Mouse (Mus musculus): Measurements from ENCODE around the gene Pde4d. TPM values are rescaled to one million over a fixed set of nuclear protein-coding genes. Genes with fewer than 3 reads are reported as not detected.

The Pde4d gene
- polyA plus RNA-seq, 1 experiment = 56.2 TPM

DNA sequence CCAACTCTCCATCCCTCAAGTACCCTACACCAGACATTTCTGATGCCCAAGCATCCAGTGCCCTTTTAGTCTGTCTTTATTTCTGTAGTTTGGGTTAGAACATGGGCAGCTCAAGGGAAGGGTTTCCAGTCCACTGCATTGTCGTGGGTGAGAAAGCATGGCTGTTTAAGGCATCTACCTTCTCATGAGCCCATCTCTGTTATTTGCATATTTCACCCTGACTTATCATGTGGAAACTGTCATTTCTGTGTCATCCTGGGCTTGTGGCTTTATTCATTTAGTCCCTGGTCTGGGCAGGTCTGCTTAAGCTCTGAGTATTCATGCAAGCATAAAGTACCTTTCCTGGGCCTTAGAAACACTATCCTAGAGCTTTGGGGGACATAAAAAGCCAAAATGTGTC, 1331.7 kb downstream of the Pde4d start:
- Histone ChIP-seq H3K4me3 (ENCODE audit: insufficient read depth, low read depth, low read length) (no peak overlapping the region), H3K27ac (replicated peaks; ENCODE audit: low read depth, low read length) (no peak overlapping the region), H3K4me1 (ENCODE audit: control insufficient read depth, insufficient read depth, insufficient read length, low read length) (no peaks in the 10 kb centered on the region; the same call in 1 of the 2 replicates)

DNA sequence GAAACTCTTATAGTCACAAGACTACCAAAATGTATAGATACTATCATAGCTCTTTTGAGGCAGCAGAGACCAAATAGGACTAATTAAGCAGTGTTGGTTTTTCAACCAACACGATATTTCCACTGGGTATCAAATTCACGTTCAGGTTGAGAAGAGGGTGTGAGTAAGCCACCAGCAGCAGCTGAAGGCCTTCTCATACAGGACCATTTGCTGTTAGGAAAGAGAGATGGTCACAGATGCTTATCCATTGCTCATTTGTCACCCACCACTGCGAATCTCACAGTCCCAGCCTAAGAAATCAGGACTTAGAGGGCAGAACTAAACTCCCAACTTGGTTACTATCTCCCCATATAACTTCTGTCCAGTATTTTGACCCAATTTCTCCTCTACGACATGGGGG, 1338.9 kb downstream of the Pde4d start:
- Histone ChIP-seq H3K4me1 (ENCODE audit: control insufficient read depth, insufficient read depth, insufficient read length, low read length) (peaks cover 2% of the 10 kb centered on the region; the same call in 1 of the 2 replicates), H3K4me3 (ENCODE audit: insufficient read depth, low read depth, low read length) (no peak overlapping the region), H3K27ac (replicated peaks; ENCODE audit: low read depth, low read length) (no peak overlapping the region)

DNA sequence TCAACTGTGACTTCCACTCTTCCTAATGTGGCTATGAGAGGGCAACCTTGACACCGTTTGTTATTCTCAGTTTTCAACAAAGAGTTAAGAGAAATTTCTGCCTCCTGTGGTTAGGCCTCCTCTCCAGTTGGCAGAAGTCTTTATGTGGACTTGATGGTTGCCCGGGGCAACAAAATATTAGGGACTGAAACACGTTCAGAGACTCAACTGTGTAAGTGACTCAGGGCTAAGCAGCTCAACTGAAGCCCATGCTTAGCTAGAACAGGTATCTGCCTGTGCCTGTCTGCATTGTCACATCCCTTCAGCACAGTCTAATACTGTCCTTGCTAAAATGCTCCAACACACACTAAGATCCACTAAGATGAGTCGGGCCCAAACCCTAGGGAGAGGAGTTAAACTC, 1339.4 kb downstream of the Pde4d start:
- Histone ChIP-seq H3K27ac (replicated peaks; ENCODE audit: low read depth, low read length) (no peak overlapping the region), H3K4me1 (ENCODE audit: control insufficient read depth, insufficient read depth, insufficient read length, low read length) (peaks cover 2% of the 10 kb centered on the region; the same call in 1 of the 2 replicates), H3K4me3 (ENCODE audit: insufficient read depth, low read depth, low read length) (no peak overlapping the region)

DNA sequence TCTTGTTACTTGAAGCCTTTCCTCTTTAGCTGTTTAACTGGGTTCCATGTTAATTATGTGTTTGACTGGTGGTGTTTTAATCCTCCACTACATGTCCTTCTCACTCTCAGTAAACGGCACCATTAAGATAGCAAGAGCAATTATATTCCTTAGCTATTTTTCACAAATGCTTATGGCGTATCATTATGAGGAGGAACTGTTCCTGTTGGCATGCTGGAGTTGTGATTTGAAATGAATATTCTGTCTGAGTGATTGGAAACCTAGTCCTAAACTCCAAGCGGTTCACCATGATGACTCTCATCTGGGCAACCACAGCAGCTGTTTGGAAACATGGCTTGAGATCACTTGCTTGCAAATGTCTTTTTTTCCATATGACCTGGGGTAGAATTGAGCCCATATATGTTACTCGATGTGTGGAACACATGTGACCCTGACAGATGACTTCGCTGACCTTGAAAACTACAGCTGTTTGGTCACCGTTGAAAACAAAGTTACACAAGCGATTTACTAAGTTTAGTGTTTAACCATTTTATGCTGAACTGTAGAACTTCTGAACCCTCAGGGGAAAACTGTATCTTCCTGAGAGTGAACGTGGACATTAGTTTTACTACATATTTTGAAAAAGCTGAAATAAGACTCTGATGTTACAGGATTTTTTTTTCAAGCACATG, 1340.4 kb downstream of the Pde4d start:
- peaks cover 2% of the 10 kb centered on the region; the same call in 1 of the 2 replicates for H3K4me1 ChIP-seq (ENCODE audit: control insufficient read depth, insufficient read depth, insufficient read length, low read length)
- no peak overlapping the region for H3K4me3 ChIP-seq (ENCODE audit: insufficient read depth, low read depth, low read length)
- H3K27ac ChIP-seq (replicated peaks; ENCODE audit: low read depth, low read length) = peak overlapping the region; percentile 35

DNA sequence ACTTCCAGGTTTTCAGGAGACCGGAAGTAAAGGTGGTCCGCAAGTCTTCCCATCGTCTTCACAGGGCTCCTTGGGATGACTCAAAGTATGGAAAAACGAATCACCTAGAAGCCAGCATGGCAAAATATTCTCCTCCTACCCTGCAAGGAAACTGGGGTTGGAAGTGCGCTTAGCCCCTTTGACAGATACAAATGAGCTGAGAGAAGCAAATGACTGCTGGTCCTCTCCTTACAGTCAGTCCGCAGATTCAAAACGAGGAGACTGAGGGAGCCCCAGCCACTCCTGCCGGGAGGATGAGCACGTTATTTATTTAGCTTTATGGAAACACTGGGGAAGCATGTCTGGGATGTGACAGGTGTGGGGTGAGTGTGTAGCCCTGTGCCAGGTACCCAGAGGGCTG, 1344.2 kb downstream of the Pde4d start:
- Histone ChIP-seq H3K4me1 (ENCODE audit: control insufficient read depth, insufficient read depth, insufficient read length, low read length) (no peaks in the 10 kb centered on the region), H3K4me3 (ENCODE audit: insufficient read depth, low read depth, low read length) (no peak overlapping the region), H3K27ac (replicated peaks; ENCODE audit: low read depth, low read length) (no peak overlapping the region)

DNA sequence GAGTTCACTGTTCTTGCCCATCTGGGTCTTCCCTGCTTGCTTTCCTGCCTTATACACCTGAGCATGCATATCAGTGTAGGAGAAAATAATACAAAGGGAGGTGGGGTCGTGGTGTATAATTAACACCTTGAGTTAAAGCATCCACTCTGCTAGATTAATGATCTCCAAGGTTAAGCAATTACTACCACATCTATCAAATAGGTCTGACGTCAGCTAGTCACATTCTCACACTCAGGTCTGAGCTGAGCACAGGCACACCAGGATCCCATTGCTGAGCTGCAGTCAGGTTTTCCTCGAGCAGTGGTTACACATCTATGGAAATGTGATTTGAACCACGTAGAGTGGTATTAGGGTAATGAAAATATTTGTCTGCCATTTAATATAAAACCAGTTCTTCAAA, 1348.9 kb downstream of the Pde4d start:
- no peak overlapping the region for H3K4me3 ChIP-seq (ENCODE audit: insufficient read depth, low read depth, low read length)
- H3K4me1 ChIP-seq (ENCODE audit: control insufficient read depth, insufficient read depth, insufficient read length, low read length) = no peaks in the 10 kb centered on the region
- H3K27ac ChIP-seq (replicated peaks; ENCODE audit: low read depth, low read length) = no peak overlapping the region

DNA sequence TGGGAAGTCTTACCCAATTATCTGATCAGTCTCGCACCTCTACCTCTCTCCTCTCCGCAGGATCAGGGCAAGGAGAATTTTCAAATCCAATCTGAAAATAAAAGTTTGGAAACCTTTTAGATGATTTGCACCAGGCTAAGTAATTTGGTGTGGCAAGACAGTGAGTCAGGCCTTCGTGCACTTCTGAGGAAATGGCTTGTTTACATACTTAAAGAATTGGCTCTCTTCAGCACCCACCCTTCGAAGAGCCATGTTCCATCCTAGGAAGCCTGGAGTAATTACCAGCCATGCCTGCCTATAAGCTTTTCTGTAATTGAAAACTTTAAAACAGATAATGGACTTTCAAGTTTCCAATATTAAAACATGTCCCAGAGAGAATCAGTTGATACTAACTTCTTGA, 1352.5 kb downstream of the Pde4d start:
- Histone ChIP-seq H3K4me1 (ENCODE audit: control insufficient read depth, insufficient read depth, insufficient read length, low read length) (no peaks in the 10 kb centered on the region), H3K27ac (replicated peaks; ENCODE audit: low read depth, low read length) (no peak overlapping the region), H3K4me3 (ENCODE audit: insufficient read depth, low read depth, low read length) (no peak overlapping the region)

DNA sequence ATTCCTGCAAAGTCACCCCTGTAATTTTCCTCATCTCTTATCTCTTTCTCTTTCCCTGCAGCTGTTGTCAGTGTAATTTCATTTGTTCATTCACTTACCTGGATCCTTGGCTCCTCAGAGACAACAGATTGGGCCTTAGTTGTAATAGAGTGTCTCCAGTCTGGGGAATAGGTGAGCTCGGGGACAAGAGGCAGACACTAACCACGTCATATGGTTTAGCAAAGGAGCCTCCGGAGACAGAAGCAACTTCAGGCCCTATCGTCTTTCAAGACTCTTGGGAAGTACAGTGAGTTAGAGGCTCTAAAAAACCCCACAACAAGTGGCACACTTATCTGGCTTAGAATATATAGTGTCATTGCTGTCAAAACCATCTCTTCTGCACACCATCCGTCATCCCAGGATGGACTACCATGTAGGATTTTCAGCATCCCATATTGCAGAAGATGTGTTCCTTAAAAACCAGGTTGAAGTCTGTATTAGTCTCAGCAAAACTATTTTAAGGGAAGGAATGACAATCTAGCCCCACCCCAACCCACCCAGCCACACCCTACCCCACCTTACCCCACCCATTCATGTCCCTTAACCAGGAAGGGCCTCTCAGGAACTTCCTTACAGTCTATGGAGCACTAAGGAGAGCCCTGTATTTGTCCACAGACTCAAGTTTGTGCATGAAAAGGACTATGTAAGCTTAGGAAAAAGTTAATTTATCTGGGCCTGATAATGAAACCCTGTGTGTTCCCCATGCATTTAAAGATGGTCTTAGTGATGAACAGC, 1356.6 kb downstream of the Pde4d start:
- Histone ChIP-seq H3K4me3 (ENCODE audit: insufficient read depth, low read depth, low read length) (no peak overlapping the region), H3K27ac (replicated peaks; ENCODE audit: low read depth, low read length) (no peak overlapping the region), H3K4me1 (ENCODE audit: control insufficient read depth, insufficient read depth, insufficient read length, low read length) (no peaks in the 10 kb centered on the region)

DNA sequence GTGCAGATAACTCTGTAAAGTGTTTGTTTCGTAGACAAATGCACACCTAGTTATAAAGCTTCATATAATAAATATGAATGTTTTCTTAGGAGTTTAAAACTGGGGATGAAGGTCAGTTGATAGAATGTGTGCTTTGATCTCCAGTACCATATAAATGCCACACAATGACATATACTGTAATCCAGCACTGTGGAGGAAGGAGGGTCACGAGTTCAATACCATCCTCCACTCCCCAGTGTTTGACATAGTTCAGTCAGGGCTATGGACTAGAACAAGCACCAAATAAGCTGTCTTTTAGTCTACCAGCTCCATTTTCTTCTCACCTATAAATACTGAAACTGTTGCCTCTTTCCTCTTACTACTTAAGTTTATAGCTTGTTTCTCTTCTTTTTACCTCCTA, 1357.3 kb downstream of the Pde4d start:
- H3K4me1 ChIP-seq (ENCODE audit: control insufficient read depth, insufficient read depth, insufficient read length, low read length) = no peaks in the 10 kb centered on the region

DNA sequence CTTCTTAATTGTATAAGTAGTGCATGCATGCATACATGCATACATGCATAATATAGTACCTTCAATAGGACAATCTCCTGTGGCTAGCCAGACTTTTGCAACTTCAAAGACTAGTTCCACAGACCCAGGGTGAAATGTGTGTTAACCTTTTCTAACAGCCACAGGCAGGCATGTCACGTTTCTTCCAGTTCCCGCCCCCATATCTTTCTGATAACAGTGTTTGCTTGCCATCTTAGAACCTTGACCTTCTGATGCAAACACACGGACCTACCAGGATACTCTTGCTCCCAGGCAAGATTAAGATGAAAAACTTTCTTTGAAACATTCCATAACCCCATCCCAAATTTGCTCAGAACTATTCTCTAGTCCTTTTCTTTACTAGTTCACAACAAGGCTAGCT, 1357.7 kb downstream of the Pde4d start:
- Histone ChIP-seq H3K27ac (replicated peaks; ENCODE audit: low read depth, low read length) (no peak overlapping the region), H3K4me3 (ENCODE audit: insufficient read depth, low read depth, low read length) (no peak overlapping the region), H3K4me1 (ENCODE audit: control insufficient read depth, insufficient read depth, insufficient read length, low read length) (no peaks in the 10 kb centered on the region)

More for the DNA sequence above, 1357.3 kb downstream of the Pde4d start:
- no peak overlapping the region for H3K4me3 ChIP-seq (ENCODE audit: insufficient read depth, low read depth, low read length)
- H3K27ac ChIP-seq (replicated peaks; ENCODE audit: low read depth, low read length) = no peak overlapping the region

DNA sequence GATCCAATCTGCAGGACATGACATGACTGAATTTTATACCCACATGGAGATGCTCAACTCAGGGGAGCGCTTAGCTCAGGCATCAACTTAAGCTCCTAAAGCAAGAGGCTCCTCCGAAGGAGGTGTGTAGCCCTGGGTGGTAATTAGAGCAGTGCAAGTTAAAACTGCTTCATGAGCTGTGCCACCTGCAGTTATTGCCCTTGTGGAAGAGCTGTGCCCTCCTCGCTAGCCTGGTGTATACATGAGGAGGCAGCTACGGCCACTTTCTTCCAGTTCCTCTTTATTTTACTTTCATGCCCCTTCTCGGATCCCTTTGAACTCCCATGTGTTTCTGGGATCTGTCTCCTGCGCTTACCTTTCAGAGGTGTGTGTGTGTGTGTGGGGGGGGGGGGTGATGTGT, 1358.3 kb downstream of the Pde4d start:
- H3K4me3 ChIP-seq (ENCODE audit: insufficient read depth, low read depth, low read length) = no peak overlapping the region
- H3K4me1 ChIP-seq (ENCODE audit: control insufficient read depth, insufficient read depth, insufficient read length, low read length) = no peaks in the 10 kb centered on the region
- H3K27ac ChIP-seq (replicated peaks; ENCODE audit: low read depth, low read length) = no peak overlapping the region

DNA sequence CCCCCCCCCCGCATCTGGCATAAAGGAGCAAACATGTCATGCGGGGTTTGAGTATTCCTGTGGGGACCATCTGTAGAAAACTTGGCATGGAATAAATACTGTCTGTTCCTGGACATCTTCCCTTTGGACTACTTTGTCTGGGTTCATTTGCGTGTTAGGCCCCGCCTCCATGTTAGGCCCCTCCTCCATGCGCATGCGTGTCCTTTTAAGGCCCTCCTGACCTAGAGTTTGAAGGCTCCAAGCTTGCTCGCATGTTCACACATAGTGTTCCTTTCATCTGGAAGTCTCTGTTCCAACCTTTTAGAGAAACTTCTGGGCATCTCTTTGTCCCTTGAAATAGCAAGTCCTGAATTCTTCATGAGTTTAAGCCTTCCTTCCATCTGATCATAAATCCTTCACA, 1359.2 kb downstream of the Pde4d start:
- H3K4me3 ChIP-seq (ENCODE audit: insufficient read depth, low read depth, low read length) = no peak overlapping the region
- H3K4me1 ChIP-seq (ENCODE audit: control insufficient read depth, insufficient read depth, insufficient read length, low read length) = no peaks in the 10 kb centered on the region
- H3K27ac ChIP-seq (replicated peaks; ENCODE audit: low read depth, low read length) = no peak overlapping the region

DNA sequence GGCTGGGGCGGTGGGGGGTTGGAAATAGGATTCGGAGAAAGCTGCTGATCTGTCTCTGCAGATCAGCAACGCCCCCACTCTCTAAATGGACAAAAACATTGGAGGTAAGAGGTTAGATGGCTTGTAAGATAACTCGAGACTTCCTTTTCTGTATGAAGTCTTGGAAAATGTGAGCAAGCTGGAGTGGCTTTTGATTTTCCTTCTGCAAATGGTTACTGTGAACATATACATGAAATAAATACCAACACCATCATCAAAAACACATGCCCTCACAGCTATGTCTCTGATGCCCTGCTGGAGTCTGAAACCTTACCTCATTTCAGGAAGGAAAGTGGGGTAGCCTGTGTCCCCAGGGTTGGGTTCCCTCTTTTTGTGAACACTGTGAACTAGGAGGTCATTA, 1359.9 kb downstream of the Pde4d start:
- Histone ChIP-seq H3K4me1 (ENCODE audit: control insufficient read depth, insufficient read depth, insufficient read length, low read length) (no peaks in the 10 kb centered on the region), H3K27ac (replicated peaks; ENCODE audit: low read depth, low read length) (no peak overlapping the region), H3K4me3 (ENCODE audit: insufficient read depth, low read depth, low read length) (no peak overlapping the region)

DNA sequence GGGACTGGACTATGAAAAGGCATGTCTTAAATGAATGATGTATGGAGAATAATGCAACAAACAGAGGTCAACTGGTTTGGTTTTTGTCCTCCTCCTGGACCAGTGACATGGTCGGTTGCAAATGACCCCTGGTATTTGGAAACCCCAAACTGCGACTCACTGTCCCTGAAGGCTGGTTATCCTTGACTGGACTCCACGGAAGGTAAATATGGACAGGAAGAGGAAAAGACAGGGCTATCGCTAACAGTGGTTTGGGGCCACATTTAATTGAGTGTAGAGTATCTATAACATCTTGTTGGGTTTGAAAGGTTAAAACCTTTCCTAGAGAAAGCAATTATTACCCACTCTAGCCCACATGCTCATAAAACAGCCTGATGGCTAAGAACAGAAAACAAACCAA, 1364.2 kb downstream of the Pde4d start:
- no peak overlapping the region for H3K4me3 ChIP-seq (ENCODE audit: insufficient read depth, low read depth, low read length)
- no peak overlapping the region for H3K27ac ChIP-seq (replicated peaks; ENCODE audit: low read depth, low read length)
- no peaks in the 10 kb centered on the region for H3K4me1 ChIP-seq (ENCODE audit: control insufficient read depth, insufficient read depth, insufficient read length, low read length)

DNA sequence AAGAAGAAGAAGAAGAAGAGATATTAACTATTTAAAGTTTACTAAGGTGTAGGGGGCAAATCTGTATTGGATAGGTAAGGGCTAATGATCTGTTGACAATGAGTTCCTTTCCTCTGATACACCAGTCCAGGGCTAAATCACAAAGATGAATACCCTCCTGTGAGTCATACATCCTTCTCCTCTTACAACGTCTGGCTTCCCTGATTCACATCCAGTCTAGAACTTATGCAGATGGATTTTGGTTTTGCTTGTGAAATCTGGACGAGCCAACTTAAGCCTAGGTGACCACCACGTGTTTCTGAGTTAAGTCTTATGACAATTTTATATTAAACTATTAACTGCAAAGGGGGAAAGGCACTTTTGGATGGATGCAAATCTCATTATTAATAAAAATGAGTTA, 1369.3 kb downstream of the Pde4d start:
- Histone ChIP-seq H3K4me3 (ENCODE audit: insufficient read depth, low read depth, low read length) (no peak overlapping the region), H3K4me1 (ENCODE audit: control insufficient read depth, insufficient read depth, insufficient read length, low read length) (peaks cover 4% of the 10 kb centered on the region; the same call in 1 of the 2 replicates), H3K27ac (replicated peaks; ENCODE audit: low read depth, low read length) (no peak overlapping the region)

DNA sequence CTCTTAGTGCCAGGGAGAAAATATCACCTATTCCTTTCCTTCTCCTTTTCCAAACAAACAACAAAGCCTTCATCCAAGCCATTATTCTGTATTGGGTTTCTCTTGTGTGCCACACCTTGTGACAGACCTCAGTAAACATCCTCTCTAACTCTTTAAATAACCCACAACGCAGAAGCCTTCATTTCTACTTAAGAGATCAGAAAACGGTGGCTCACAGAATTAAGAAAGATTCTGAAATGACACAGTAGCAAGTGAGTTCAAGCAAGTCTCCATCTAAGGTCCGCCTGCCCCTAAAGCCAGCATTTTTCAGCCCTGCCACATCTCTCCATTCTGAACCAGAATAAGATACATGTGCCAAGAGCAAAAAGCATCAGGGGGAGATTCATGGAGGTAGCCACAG, 1370.4 kb downstream of the Pde4d start:
- Histone ChIP-seq H3K4me1 (ENCODE audit: control insufficient read depth, insufficient read depth, insufficient read length, low read length) (peaks cover 4% of the 10 kb centered on the region; the same call in 1 of the 2 replicates), H3K4me3 (ENCODE audit: insufficient read depth, low read depth, low read length) (no peak overlapping the region), H3K27ac (replicated peaks; ENCODE audit: low read depth, low read length) (no peak overlapping the region)

Measured in brown adipose tissue, adult 24 weeks (tissue).